Mouse (Mus musculus): ENCODE results near the gene Insc.

DNA sequence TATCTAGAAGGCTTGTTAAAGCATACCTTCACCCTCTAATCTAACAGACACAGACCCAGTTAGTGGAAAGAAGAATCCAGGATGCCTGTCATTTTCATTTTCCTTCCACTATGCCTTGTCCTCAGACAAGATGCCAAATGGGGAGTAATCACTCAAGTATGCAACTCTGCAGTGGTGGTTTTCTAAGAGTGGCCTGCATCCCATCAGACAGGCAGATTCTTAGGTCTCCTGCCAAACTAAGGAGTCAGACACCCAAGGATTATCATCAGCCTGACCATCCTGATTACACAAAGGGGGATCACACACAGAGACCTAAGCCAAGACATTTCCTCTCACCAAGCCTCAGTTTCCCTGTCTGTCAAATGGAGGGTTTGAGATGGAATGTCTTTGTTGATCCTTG, 5.3 kb upstream of the Insc start:
- TF ChIP-seq CTCF (IDR thresholded peaks at IDR 0.05 in 2 of 3, conservative IDR thresholded peaks at IDR 0.05 in 1 of 3; ENCODE audit: control insufficient read depth in 1 of 3, insufficient read depth in 1 of 3, low read depth in 2 of 3, low read length in 3 of 3, poor library complexity in 1 of 3, severe bottlenecking in 1 of 3), result no peak
- TF ChIP-seq RAD21 (IDR thresholded peaks at IDR 0.05; ENCODE audit: low read depth, low read length), result no peak
- no peak for TF ChIP-seq ZMIZ1 (IDR thresholded peaks at IDR 0.05; ENCODE audit: low read depth, low read length)
- TF ChIP-seq EP300 (IDR thresholded peaks at IDR 0.05; ENCODE audit: low read depth in 1 of 2, low read length in 2 of 2), result no peak
- no peak for TF ChIP-seq NELFE (IDR thresholded peaks at IDR 0.05; ENCODE audit: low read depth, low read length)
- no peak for TF ChIP-seq TAL1 (IDR thresholded peaks at IDR 0.05; ENCODE audit: low read length)
- no peak for TF ChIP-seq ELF1 (IDR thresholded peaks at IDR 0.05; ENCODE audit: low read depth, low read length)
- TF ChIP-seq USF2 (IDR thresholded peaks at IDR 0.05; ENCODE audit: borderline replicate concordance in 1 of 2, insufficient read depth in 1 of 2, low read depth in 1 of 2, low read length in 2 of 2), result no peak
- TF ChIP-seq BHLHE40 (IDR thresholded peaks at IDR 0.05; ENCODE audit: borderline replicate concordance, low read depth, low read length), result no peak
